Mouse (Mus musculus): ENCODE data around the gene Mmp10. TPM values are rescaled to one million over a fixed set of nuclear protein-coding genes. Genes with fewer than 3 reads are reported as not detected.

The Mmp10 gene
- polyA plus RNA-seq, 1 experiment from 2014 or later = 0.72 TPM

GRCm38 (mm10) chr9:7544923-7545457, 42.8 kb downstream of the Mmp10 start:
- ChIA-PET CTCF (interaction anchor here (0.9 to 1.6 kb wide), 3 partner anchors 18 to 207 kb away, joined by 3 to 5 read pairs (median 5); no protein-coding TSS in a partner anchor), POLR2A (no interaction called here)
- no peaks in the 10 kb centered on the region for H3K27me3 ChIP-seq
- no peak for DNase-seq (ENCODE audit: low read depth, low spot score)
- no peak for ATAC-seq
- in situ Hi-C loops (cut with MboI; ENCODE audit: low pct_unique_long_range_greater_than_20kb) = no loop called here
- no peak for TF ChIP-seq CTCF (IDR thresholded peaks at IDR 0.05)

- TF ChIP-seq CTCF (IDR thresholded peaks at IDR 0.05) = no peak
- no peak for ATAC-seq
- in situ Hi-C loops (cut with MboI; ENCODE audit: low pct_unique_long_range_greater_than_20kb) = no loop called here
- no peaks in the 10 kb centered on the region for H3K27me3 ChIP-seq
- POLR2A ChIA-PET = no interaction called here
- CTCF ChIA-PET = interaction anchor here (0.9 to 1.6 kb wide), 3 partner anchors 19 to 207 kb away, joined by 3 to 5 read pairs (median 5); no protein-coding TSS in a partner anchor
- no peak for DNase-seq (ENCODE audit: low read depth, low spot score)
These were observed 43.3 kb downstream of the Mmp10 start for GRCm38 (mm10) chr9:7545471-7545870.

- H3K27me3 ChIP-seq = no peaks in the 10 kb centered on the region
- ATAC-seq = no peak
- TF ChIP-seq CTCF (IDR thresholded peaks at IDR 0.05) = no peak
- in situ Hi-C loops (cut with MboI; ENCODE audit: low pct_unique_long_range_greater_than_20kb) = no loop called here
- no peak for DNase-seq (ENCODE audit: low read depth, low spot score)
- ChIA-PET CTCF (interaction anchor here (1.2 to 1.6 kb wide), 2 partner anchors 19 to 50 kb away, joined by 5 read pairs; no protein-coding TSS in a partner anchor), POLR2A (no interaction called here)
These were observed 43.8 kb downstream of the Mmp10 start for GRCm38 (mm10) chr9:7545920-7546319.

GRCm38 (mm10) chr9:7551943-7552342, 49.8 kb downstream of the Mmp10 start:
- ATAC-seq (no peak), DNase-seq (ENCODE audit: low read depth, low spot score) (no peak)
- no peaks in the 10 kb centered on the region for H3K27me3 ChIP-seq
- ChIA-PET POLR2A (no interaction called here), CTCF (interaction anchor here (1.3 to 1.4 kb wide), 2 partner anchors 10 to 43 kb away, joined by 3 to 6 read pairs; no protein-coding TSS in a partner anchor)
- TF ChIP-seq CTCF (IDR thresholded peaks at IDR 0.05) = no peak
- in situ Hi-C loops (cut with MboI; ENCODE audit: low pct_unique_long_range_greater_than_20kb) = no loop called here

GRCm38 (mm10) chr9:7553536-7553935, 51.4 kb downstream of the Mmp10 start:
- CTCF ChIA-PET = interaction anchor here (1.0 to 3.3 kb wide), 2 partner anchors 38 to 41 kb away, joined by 3 to 22 read pairs; no protein-coding TSS in a partner anchor
- no peak for ATAC-seq
- DNase-seq (ENCODE audit: low read depth, low spot score) = no peak
- POLR2A ChIA-PET = no interaction called here
- in situ Hi-C loops (cut with MboI; ENCODE audit: low pct_unique_long_range_greater_than_20kb) = no loop called here
- H3K27me3 ChIP-seq = no peaks in the 10 kb centered on the region
- no peak for TF ChIP-seq CTCF (IDR thresholded peaks at IDR 0.05)

GRCm38 (mm10) chr9:7554382-7554781, 52.2 kb downstream of the Mmp10 start:
- DNase-seq (ENCODE audit: low read depth, low spot score) (no peak), ATAC-seq (no peak)
- in situ Hi-C loops (cut with MboI; ENCODE audit: low pct_unique_long_range_greater_than_20kb) = no loop called here
- ChIA-PET CTCF (interaction anchor here (0.8 to 3.3 kb wide), 5 partner anchors 16 to 337 kb away, joined by 3 to 22 read pairs (median 3); no protein-coding TSS in a partner anchor), POLR2A (interaction anchor here (0.7 kb wide), 1 partner anchor 39 kb away, joined by 3 read pairs; no protein-coding TSS in a partner anchor)
- H3K27me3 ChIP-seq = no peaks in the 10 kb centered on the region
- TF ChIP-seq CTCF (IDR thresholded peaks at IDR 0.05) = peak; percentile 76

GRCm38 (mm10) chr9:7558221-7559017, 56.3 kb downstream of the Mmp10 start, which contains the start of gene Mmp8:
Gene Mmp8, plus strand, starts transcription at chr9:7558456.
- TF ChIP-seq CTCF (IDR thresholded peaks at IDR 0.05) = no peak
- ATAC-seq (no peak), DNase-seq (ENCODE audit: low read depth, low spot score) (no peak)
- POLR2A ChIA-PET = no interaction called here
- in situ Hi-C loops (cut with MboI; ENCODE audit: low pct_unique_long_range_greater_than_20kb) = no loop called here
- H3K27me3 ChIP-seq = no peaks in the 10 kb centered on the region
- CTCF ChIA-PET = interaction anchor here (1.5 to 2.6 kb wide), 2 partner anchors 33 to 37 kb away, joined by 3 to 10 read pairs; no protein-coding TSS in a partner anchor

Other genes starting within 250 kb of the Mmp10 start
- gene Mmp13, start 229.8 kb upstream of the Mmp10 start, polyA plus RNA-seq (2021) = 0.56 TPM
- gene Mmp12, start 158.0 kb upstream of the Mmp10 start, polyA plus RNA-seq (2021) = 3.3 TPM
- gene Mmp1b, start 114.3 kb upstream of the Mmp10 start, polyA plus RNA-seq (2021) = not detected
- 0.08 TPM for gene Mmp3, start 56.5 kb upstream of the Mmp10 start, polyA plus RNA-seq (2021)
- 0.12 TPM for gene Mmp8, start 56.1 kb downstream of the Mmp10 start, polyA plus RNA-seq (2021)
- 1.6 TPM for gene Mmp27, start 69.0 kb downstream of the Mmp10 start, polyA plus RNA-seq (2021)
- gene Mmp20, start 125.9 kb downstream of the Mmp10 start, polyA plus RNA-seq (2021) = not detected
- gene Mmp7, start 189.7 kb downstream of the Mmp10 start, polyA plus RNA-seq (2021) = not detected